In genomic region chr2:3475746-3476251, GRCm38 (mm10) we compare ENCODE assay signal across 8 mouse cellular contexts. TPM values are rescaled to one million over a fixed set of nuclear protein-coding genes. Genes with fewer than 3 reads are reported as not detected.
DNase-seq lines count a peak whose midpoint lies in the region; ATAC-seq and TF ChIP-seq lines count a peak whose summit lies in the region.

No protein-coding gene starts in this region.

- WGBS in kidney, postnatal 0 days, result 45% methylated on average over 3 of the region's 3 CpGs
- WGBS in hindbrain, embryonic 16.5 days, result 59% methylated on average over 3 of the region's 3 CpGs
- WGBS in midbrain, embryonic 14.5 days, result 61% methylated on average over 3 of the region's 3 CpGs

- TF ChIP-seq CTCF in kidney, postnatal 0 days (IDR thresholded peaks at IDR 0.05; ENCODE audit: low read depth), result no peak

- H3K4me3 ChIP-seq in kidney, postnatal 0 days (replicated peaks; ENCODE audit: low read depth, low read length), result no peak overlapping the region; the same call in 1 of the 2 replicates
- peak overlapping the region; percentile 83 for H3K4me3 ChIP-seq in brown adipose tissue, adult 24 weeks (ENCODE audit: insufficient read depth, low read depth, low read length)
- H3K4me3 ChIP-seq in hindbrain, embryonic 16.5 days (ENCODE audit: low read length), result peak overlapping the region; percentile 99
- H3K4me3 ChIP-seq in midbrain, embryonic 14.5 days (replicated peaks; ENCODE audit: low read depth, low read length), result no peak overlapping the region

- DNase-seq in kidney, postnatal 0 days (ENCODE audit: low spot score), result no peak
- DNase-seq in kidney, postnatal 25 days, result no peak
- DNase-seq in midbrain, embryonic 14.5 days, result no peak
- DNase-seq in cerebellum, adult 18-20 months, result no peak
- DNase-seq in urinary bladder, postnatal 14 days (ENCODE audit: low spot score), result no peak

- ATAC-seq in kidney, postnatal 0 days (replicated peaks; ENCODE audit: low FRiP score, low read depth), result no peak
- no peak for ATAC-seq in hindbrain, embryonic 16.5 days
- no peak for ATAC-seq in midbrain, embryonic 14.5 days (ENCODE audit: low FRiP score, low TSS enrichment)
- no peak for ATAC-seq in activated CD4-positive, CD25-positive, alpha-beta regulatory T cell, adult 4 months

- no peaks in the 10 kb centered on the region for H3K36me3 ChIP-seq in kidney, postnatal 0 days (ENCODE audit: insufficient read depth, low read length)
- no peaks in the 10 kb centered on the region for H3K36me3 ChIP-seq in hindbrain, embryonic 16.5 days (ENCODE audit: control insufficient read depth, insufficient read depth, low read length)
- H3K36me3 ChIP-seq in midbrain, embryonic 14.5 days (ENCODE audit: control insufficient read depth, insufficient read depth, low read length), result no peaks in the 10 kb centered on the region

- H3K27ac ChIP-seq in kidney, postnatal 0 days, result peak overlapping the region; percentile 78; the same call in 1 of the 2 replicates
- H3K27ac ChIP-seq in brown adipose tissue, adult 24 weeks (replicated peaks; ENCODE audit: low read depth, low read length), result no peak overlapping the region
- H3K27ac ChIP-seq in hindbrain, embryonic 16.5 days (ENCODE audit: low read depth, low read length), result no peak overlapping the region
- H3K27ac ChIP-seq in midbrain, embryonic 14.5 days (replicated peaks; ENCODE audit: low read depth, low read length), result no peak overlapping the region

- H3K9me3 ChIP-seq in kidney, postnatal 0 days (replicated peaks; ENCODE audit: low read length), result no peaks in the 10 kb centered on the region
- no peaks in the 10 kb centered on the region; the same call in 1 of the 2 replicates for H3K9me3 ChIP-seq in hindbrain, embryonic 16.5 days (ENCODE audit: control insufficient read depth, low read length)
- H3K9me3 ChIP-seq in midbrain, embryonic 14.5 days (ENCODE audit: control insufficient read depth, low read length), result no peaks in the 10 kb centered on the region

- no peaks in the 10 kb centered on the region for H3K4me1 ChIP-seq in kidney, postnatal 0 days (replicated peaks; ENCODE audit: insufficient read depth, low read length)
- H3K4me1 ChIP-seq in brown adipose tissue, adult 24 weeks (ENCODE audit: control insufficient read depth, insufficient read depth, insufficient read length, low read length), result peaks cover 3% of the 10 kb centered on the region; the same call in 1 of the 2 replicates
- H3K4me1 ChIP-seq in hindbrain, embryonic 16.5 days (ENCODE audit: control insufficient read depth, insufficient read depth, low read depth, low read length), result peaks cover 14% of the 10 kb centered on the region
- H3K4me1 ChIP-seq in midbrain, embryonic 14.5 days (ENCODE audit: control insufficient read depth, insufficient read depth, low read length), result peaks cover 12% of the 10 kb centered on the region; the same call in 1 of the 2 replicates

- H3K9ac ChIP-seq in kidney, postnatal 0 days (ENCODE audit: low read depth, low read length), result no peak overlapping the region
- H3K9ac ChIP-seq in hindbrain, embryonic 16.5 days (ENCODE audit: low read depth, low read length), result no peak overlapping the region
- no peak overlapping the region for H3K9ac ChIP-seq in midbrain, embryonic 14.5 days (replicated peaks; ENCODE audit: low read length)

- peak overlapping the region; percentile 87; the same call in 1 of the 2 replicates for H3K4me2 ChIP-seq in kidney, postnatal 0 days (ENCODE audit: low read length)
- peak overlapping the region; percentile 78 for H3K4me2 ChIP-seq in hindbrain, embryonic 16.5 days (ENCODE audit: low read length)
- peak overlapping the region; percentile 78 for H3K4me2 ChIP-seq in midbrain, embryonic 14.5 days (ENCODE audit: low read length)

- no peaks in the 10 kb centered on the region for H3K27me3 ChIP-seq in kidney, postnatal 0 days (ENCODE audit: insufficient read depth, low read length)
- H3K27me3 ChIP-seq in hindbrain, embryonic 16.5 days (replicated peaks; ENCODE audit: control insufficient read depth, insufficient read depth, low read length), result no peaks in the 10 kb centered on the region
- no peaks in the 10 kb centered on the region for H3K27me3 ChIP-seq in midbrain, embryonic 14.5 days (ENCODE audit: control insufficient read depth, insufficient read depth, low read length)

RNA-seq across cellular contexts. Expression of gene Suv39h2, which starts 1.0 kb away (rescaled TPM):
- polyA plus RNA-seq in kidney, postnatal 0 days (2015; fragmentation: Nextera tagmentation; extraction: Ambion mirVana), result 9.5 TPM in 2 replicates
- polyA plus RNA-seq in brown adipose tissue, adult 24 weeks (2012; ENCODE audit: insufficient read depth, insufficient read length, missing spikeins), result 0.33 and 1.7 TPM in 2 replicates
- 7.0 and 8.5 TPM in 2 replicates for polyA plus RNA-seq in hindbrain, embryonic 16.5 days (2015; fragmentation: Nextera tagmentation; extraction: Ambion mirVana)
- 9.3 and 13.4 TPM in 2 replicates for polyA plus RNA-seq in midbrain, embryonic 14.5 days (2014; fragmentation: Nextera tagmentation; extraction: Ambion mirVana)
- 1 to 10 TPM in 1 of 2 experiments, under 1 TPM in 1; 0.69 to 1.5 TPM for polyA plus RNA-seq in activated CD4-positive, CD25-positive, alpha-beta regulatory T cell, adult 4 months (2017; shearing (Covaris generic))

RNA-seq across cellular contexts. Expression of gene Gm45902, which starts 36.8 kb away (rescaled TPM):
- polyA plus RNA-seq in kidney, postnatal 0 days (2015; fragmentation: Nextera tagmentation; extraction: Ambion mirVana), result 2.6 and 2.8 TPM in 2 replicates
- 0.79 and 0.87 TPM in 2 replicates for polyA plus RNA-seq in brown adipose tissue, adult 24 weeks (2012; ENCODE audit: insufficient read depth, insufficient read length, missing spikeins)
- polyA plus RNA-seq in hindbrain, embryonic 16.5 days (2015; fragmentation: Nextera tagmentation; extraction: Ambion mirVana), result 5.8 and 8.2 TPM in 2 replicates
- polyA plus RNA-seq in midbrain, embryonic 14.5 days (2014; fragmentation: Nextera tagmentation; extraction: Ambion mirVana), result 6.5 and 8.5 TPM in 2 replicates
- polyA plus RNA-seq in activated CD4-positive, CD25-positive, alpha-beta regulatory T cell, adult 4 months (2017; shearing (Covaris generic)), result 1 to 10 TPM; 2.0 to 4.1 TPM

RNA-seq across cellular contexts. Expression of gene Hspa14, which starts 36.8 kb away (rescaled TPM):
- 73.4 and 80.1 TPM in 2 replicates for polyA plus RNA-seq in kidney, postnatal 0 days (2015; fragmentation: Nextera tagmentation; extraction: Ambion mirVana)
- 24.9 and 33.9 TPM in 2 replicates for polyA plus RNA-seq in brown adipose tissue, adult 24 weeks (2012; ENCODE audit: insufficient read depth, insufficient read length, missing spikeins)
- 64.7 and 66.7 TPM in 2 replicates for polyA plus RNA-seq in hindbrain, embryonic 16.5 days (2015; fragmentation: Nextera tagmentation; extraction: Ambion mirVana)
- 56.2 and 70.6 TPM in 2 replicates for polyA plus RNA-seq in midbrain, embryonic 14.5 days (2014; fragmentation: Nextera tagmentation; extraction: Ambion mirVana)
- polyA plus RNA-seq in activated CD4-positive, CD25-positive, alpha-beta regulatory T cell, adult 4 months (2017; shearing (Covaris generic)), result 10 to 100 TPM; 86.6 to 90.1 TPM

RNA-seq across cellular contexts. Expression of gene Cdnf, which starts 37.0 kb away (rescaled TPM):
- polyA plus RNA-seq in kidney, postnatal 0 days (2015; fragmentation: Nextera tagmentation; extraction: Ambion mirVana), result 0.33 and 0.54 TPM in 2 replicates
- 7.5 and 8.0 TPM in 2 replicates for polyA plus RNA-seq in brown adipose tissue, adult 24 weeks (2012; ENCODE audit: insufficient read depth, insufficient read length, missing spikeins)
- 0.12 and 0.41 TPM in 2 replicates for polyA plus RNA-seq in hindbrain, embryonic 16.5 days (2015; fragmentation: Nextera tagmentation; extraction: Ambion mirVana)
- 0.07 and 0.20 TPM in 2 replicates for polyA plus RNA-seq in midbrain, embryonic 14.5 days (2014; fragmentation: Nextera tagmentation; extraction: Ambion mirVana)
- polyA plus RNA-seq in activated CD4-positive, CD25-positive, alpha-beta regulatory T cell, adult 4 months (2017; shearing (Covaris generic)), result under 1 TPM; 0.25 to 0.44 TPM

RNA-seq across cellular contexts. Expression of gene Dclre1c, which starts 51.9 kb away (rescaled TPM):
- 3.5 and 4.1 TPM in 2 replicates for polyA plus RNA-seq in kidney, postnatal 0 days (2015; fragmentation: Nextera tagmentation; extraction: Ambion mirVana)
- 3.5 and 4.6 TPM in 2 replicates for polyA plus RNA-seq in brown adipose tissue, adult 24 weeks (2012; ENCODE audit: insufficient read depth, insufficient read length, missing spikeins)
- polyA plus RNA-seq in hindbrain, embryonic 16.5 days (2015; fragmentation: Nextera tagmentation; extraction: Ambion mirVana), result 6.7 and 6.9 TPM in 2 replicates
- 7.2 and 9.6 TPM in 2 replicates for polyA plus RNA-seq in midbrain, embryonic 14.5 days (2014; fragmentation: Nextera tagmentation; extraction: Ambion mirVana)
- polyA plus RNA-seq in activated CD4-positive, CD25-positive, alpha-beta regulatory T cell, adult 4 months (2017; shearing (Covaris generic)), result 10 to 100 TPM; 15.8 to 18.1 TPM

Comparison
In these comparisons a context has a peak if more than half of its experiments do, and no peak if none do; other contexts are left out.
1. H3K4me3 ChIP-seq: peak in brown adipose tissue, adult 24 weeks (single experiment) and hindbrain, embryonic 16.5 days (single experiment); none in kidney, postnatal 0 days (single experiment) and midbrain, embryonic 14.5 days (single experiment).
2. Peak in every context shown above with its lines, with median percentiles within 50 percentile points of each other: H3K4me2 ChIP-seq.